Mouse (Mus musculus): ENCODE measurements at regions not wholly inside any gene's neighbourhood (a gene's known extent, or its start where the extent isn't known, plus 50 kb on each side); places are given as distances from the start of the nearest gene placed in this dataset.
A peak's percentile ranks its signal among the peaks of the same experiment; 100 is the strongest.

DNA sequence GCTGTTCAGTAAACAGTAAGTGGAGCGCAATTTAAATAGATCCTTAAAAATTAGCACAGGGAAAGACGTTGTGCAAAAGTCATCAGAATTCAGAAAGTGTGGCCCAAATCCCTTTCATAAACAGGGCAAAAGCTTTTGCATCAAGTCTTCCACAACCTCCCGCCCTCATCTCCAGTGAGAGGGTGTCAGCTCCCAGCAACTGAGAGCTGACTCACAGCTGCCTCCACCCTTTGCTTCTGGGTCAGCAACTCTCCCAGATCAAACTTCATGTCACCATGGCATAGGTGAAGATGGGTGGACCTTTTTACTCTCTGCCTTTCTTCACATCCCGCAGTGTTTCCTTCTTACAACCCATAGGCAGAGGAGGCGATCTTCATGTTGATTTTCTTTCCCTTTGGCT lies 768.0 kb downstream of the Gm826 start:
- no peak for DNase-seq

DNA sequence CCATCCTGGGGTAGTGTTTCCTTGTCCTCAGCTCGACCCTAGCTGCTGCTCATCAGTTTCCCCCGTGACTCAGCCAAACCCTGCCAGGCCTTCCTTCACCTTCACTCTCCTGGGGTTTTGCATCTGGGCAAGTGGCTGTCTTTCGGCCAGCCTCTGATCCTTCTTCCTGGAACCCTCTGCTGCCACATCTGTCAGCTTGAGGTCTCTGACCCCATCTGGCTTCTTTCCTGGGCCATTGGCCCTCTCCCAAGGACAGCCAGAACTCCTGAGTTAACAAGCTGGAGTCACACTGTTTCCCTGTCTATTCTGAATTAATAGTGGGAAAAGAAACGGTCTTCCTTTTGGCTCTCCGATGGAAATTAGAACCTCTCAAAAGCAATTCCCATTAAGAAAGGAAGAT lies 767.5 kb downstream of the Gm826 start:
- peak; percentile 1 for DNase-seq

DNA sequence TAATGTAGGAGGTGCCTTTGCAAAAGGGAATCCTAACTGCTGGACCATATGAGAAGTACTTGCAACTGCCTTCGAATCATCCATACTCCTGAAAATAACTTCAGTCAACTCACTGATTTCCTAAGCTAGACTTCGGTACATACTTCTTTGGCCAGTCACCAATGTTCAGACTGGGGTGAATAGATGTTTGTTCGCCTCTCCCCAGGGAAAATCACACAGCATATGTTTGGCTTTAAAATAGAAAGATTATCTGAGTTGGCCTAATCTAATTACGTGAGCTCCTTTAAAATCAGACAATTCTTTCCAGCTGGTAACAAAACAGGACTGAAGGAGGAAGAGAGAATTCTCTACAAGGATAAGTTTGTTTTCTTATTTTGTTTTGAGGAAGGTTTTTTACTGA lies 765.6 kb downstream of the Gm826 start:
- DNase-seq, result no peak

DNA sequence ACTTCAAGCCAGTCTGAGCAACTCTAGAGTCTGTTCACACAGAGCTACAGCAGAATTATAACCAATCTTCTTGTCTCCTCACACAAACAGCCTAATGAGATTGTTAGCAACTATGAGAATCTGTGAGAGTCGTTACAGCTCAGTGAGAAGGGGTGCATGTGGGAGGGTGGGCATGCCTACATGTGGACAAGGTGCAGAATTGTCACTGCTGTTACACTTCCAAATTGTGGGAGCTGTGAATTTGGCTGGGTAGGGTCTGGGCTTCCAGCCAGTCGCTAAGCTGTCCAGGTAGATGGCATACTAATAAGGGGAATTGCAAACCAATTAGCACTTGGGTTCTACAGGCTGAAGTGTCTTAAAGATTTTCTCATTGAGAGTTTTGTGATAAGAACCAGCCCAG lies 762.1 kb downstream of the Gm826 start:
- no peak for DNase-seq

DNA sequence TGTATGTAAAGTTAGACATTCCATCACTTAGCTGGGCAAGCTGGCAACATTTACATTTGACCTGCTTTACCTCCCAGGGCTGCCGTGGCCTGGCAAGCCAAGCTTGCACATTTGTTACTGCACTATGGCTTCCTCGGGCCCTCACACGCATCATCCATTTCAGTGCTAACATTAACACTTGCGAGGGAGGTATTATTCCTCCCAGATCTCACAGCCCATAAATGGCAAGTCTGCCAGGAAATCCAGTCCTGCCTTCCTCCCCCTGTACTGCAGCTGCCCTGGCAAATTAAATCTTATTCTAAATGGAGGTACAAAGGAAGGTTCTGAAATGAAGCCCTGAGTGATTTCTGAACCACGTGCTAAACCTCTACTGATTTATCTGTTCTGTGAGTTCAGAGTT lies 758.7 kb downstream of the Gm826 start:
- no peak for DNase-seq

DNA sequence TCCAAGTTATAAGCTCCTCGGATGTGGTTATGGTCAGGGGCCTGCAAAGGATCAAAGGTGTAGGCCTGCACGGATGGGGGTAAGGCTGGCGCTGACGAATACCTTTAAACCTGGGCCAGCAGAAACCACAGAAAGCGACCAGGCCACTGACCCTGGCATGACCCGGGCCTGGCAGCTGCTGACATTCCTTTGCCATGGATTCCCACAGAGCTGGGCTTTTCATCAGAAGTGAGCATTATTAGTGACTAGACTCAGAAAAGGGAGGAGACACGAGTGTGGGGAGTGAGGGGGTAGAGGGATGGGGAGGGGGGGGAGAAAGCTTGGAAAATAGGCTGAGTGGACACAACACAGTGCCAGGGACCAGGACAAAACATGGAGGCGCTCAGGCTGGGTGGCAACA lies 750.9 kb downstream of the Gm826 start:
- no peak for DNase-seq

DNA sequence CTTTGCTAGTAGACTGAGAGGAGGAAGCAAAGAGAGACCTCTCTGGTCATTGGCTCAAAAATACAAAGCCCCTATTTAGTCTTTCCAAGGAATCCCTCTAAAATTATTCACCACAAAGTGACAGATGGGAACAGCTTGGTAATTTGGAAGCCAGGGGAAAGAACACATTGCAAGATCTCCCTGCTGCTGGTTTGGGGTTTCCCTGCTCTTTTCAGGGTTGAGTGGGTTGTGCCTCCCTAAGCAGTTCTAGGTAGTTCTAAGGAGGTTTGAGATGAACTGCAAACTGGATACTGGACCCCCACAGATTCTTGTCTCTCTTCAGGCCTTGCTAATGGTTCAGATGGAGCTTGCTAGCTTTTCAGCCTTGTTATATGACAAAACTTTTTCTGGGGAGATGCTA lies 749.3 kb downstream of the Gm826 start:
- DNase-seq, result no peak

DNA sequence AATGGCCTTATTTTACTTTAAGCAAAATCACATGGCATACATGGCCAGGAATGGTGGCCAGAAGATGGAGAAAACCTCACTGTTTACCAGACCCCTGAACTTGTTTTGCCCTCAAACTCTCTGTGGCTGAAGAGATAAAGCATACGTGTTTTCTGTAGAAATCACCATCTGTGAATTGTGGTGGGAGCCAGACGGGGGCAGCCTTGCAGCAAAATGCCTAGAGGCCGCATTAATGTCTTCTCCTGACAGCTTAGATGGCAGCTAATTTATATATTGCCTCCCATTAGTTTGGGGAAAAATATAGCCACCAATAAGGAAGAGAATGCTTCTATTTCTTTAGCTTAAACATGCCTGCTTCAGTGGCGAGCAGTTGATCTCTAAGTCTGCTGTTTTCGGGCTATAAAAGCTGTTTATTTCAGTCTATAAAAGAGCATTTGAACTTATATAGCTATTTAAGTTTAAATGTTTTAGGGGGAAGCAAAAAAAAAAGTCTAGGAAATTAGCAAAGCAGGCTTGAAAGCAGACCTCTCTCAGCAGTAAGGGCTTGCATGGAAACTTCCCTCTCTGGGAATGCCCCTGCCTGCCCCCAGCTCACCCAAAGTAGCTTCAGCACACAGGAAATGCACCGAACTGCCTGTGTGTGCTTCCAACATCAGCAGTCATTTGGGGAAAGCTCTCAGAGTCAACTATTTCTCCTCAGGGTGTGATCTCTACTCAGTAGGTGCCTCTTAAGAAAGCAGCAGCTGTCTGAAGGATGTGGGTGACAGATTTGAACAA lies 747.1 kb downstream of the Gm826 start:
- DNase-seq, result no peak

DNA sequence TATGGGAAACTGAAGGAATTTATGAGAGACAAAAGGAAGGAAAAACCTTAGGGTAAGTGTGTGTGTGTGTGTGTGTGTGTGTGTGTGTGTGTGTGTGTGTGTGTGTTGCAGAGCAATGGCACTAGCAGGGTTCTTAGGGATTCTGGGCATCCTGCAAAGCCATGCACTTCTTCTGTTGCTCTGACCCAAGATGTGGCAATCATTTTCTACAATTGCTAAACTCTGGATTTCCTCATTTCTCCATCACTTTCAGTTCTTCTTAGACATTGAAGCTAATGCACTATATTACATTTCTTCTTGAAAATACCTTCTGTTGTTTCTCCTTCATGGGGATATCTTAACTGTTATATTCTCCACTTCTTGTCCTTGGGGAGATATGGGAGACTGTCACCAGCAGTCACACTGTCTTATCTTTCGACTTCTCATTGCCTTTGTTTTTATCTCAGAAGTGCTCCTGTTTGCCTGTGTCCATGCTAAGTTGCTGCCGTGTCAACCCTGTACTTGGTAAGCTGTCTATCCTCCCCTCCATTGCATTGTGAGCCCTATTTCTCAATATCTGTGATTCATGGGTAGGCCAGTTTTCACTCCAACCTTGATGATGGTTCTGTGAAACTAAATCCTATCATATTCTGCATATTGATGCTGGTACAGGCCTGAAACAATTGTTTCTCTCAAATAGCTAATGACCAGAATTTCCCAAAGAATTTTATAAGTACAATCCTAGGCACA lies 742.4 kb downstream of the Gm826 start:
- no peak for DNase-seq

DNA sequence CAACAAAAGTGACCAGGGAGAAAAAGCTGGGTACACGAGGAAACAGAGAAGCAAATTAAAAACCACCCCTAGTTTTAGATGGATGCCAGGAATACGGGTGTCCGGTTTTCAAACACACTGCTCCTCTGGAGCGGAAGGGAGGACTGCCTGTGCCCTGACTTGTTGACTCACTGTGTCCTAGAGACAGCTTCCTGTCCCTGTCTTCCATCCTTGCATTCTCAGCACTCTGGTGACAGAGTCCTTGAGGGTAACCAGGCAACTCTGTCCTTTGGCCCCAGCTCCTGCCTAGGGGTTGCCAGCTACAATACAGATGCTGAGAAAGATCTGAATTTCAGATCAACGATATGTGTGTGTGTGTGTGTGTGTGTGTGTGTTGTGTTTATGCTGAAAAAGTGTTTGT lies 741.1 kb downstream of the Gm826 start:
- no peak for DNase-seq

DNA sequence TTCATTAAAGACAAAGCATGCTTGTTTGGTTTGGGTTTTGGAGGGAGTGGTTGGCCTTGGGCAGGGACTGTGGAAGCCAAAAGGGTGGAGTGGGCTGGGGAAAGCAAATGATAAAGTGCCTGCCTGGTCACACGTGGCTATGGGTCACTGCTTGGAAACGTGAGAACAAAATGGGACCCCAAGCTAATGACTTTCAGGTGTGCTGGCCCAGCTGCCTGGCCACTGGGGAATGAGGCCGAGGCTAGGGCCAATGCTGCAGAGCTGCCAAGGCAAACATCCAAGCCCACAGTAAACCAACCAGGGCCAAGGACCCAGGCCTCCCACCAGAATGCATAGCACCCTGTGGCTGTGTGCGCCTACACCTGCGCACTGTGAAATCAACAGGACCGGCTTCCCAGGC lies 737.7 kb downstream of the Gm826 start:
- DNase-seq, result no peak

DNA sequence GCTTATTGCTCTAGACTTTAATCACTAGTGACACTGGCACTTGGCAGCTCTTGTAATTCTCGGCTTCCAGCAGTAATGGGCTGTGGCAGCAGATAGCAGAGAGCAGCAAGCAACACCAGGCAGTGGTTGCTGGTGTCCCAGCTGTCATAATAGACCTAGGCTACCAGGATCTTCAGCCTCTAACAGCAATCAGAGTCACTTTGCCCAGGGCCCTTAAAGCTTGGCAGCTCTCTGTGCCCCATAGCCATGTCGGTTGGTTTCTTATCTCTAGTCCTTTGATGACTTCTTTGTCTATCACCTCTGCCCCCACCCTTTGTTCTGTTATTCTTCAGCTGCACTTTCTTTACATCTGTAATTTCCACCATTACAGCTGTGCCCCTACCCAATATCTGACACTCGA lies 735.9 kb downstream of the Gm826 start:
- no peak for DNase-seq

DNA sequence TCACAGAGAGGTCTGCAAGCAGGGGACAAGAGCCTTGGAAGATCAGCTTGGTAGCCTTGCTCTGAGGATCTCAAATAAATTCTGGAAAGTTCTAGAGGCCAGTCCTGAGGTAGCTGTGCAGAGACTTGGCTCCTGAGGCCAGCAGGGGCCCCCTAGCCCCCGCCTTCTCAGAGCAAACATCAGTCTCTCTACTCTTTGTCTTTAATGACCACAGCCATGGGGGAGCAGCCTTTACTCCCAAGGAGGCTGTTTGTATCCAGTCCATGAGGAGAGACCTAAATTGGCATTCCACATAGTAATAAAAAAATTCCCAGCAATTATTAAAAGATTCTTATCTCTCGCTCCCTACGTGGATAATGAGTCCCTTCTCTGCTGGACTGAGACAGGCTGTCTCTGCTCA lies 726.8 kb downstream of the Gm826 start:
- no peak for DNase-seq

DNA sequence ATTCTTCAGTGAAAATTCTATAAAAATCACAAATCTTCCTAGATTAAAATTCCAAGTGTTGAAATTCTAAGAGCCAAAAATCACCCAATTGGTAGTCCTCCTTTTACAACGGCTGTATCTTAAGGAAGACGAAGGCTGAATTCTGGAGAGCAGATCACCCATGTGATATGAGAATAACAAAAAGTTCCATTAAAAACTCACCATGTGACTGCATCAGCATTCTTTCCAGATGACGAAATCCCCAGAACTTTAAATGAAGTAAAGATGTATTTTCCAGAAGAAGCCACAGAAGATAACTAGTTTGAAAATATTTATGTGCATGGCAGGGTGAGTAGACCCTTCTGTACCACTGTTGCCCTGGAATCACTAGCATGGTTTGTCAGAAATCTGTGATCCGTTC lies 723.5 kb downstream of the Gm826 start:
- no peak for DNase-seq

DNA sequence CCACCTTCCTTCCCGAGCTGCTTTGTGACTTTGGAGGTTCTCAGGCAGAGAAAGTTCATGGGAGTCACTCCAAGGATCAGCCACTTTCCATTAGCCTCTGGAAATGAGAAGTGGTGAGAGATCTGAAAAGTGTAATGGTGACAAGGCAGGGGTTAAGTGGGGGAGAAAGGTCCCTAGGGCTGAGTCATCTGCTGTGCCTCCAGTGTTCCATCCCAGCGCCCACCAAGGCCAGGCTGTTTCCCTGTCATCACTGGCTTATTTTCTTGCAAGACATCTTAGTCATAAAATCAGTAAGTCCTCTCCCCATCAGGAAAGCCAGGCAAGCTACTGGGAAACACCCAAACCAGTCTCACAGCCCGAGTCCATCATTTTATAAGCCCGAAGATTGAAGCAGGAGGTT lies 717.3 kb downstream of the Gm826 start:
- DNase-seq, result no peak

DNA sequence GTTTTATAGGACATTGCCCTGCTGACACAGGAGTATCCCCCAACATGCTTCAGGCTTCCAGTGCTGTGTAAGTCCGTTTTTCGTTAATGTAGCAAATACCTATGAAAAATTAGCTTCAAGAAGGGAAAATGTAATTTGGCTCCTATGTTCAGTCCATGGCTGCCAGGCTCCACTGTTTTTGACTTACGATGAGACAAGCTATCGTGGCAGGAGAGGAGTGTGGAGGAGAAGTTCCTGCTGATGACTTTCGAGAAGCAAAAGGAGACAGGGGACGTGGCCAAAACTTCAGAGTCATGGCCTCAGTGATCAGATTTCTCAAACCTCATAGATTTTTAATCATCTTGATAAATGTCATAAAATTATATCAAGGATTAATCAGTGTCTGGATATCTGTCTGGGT lies 712.7 kb downstream of the Gm826 start:
- no peak for DNase-seq

DNA sequence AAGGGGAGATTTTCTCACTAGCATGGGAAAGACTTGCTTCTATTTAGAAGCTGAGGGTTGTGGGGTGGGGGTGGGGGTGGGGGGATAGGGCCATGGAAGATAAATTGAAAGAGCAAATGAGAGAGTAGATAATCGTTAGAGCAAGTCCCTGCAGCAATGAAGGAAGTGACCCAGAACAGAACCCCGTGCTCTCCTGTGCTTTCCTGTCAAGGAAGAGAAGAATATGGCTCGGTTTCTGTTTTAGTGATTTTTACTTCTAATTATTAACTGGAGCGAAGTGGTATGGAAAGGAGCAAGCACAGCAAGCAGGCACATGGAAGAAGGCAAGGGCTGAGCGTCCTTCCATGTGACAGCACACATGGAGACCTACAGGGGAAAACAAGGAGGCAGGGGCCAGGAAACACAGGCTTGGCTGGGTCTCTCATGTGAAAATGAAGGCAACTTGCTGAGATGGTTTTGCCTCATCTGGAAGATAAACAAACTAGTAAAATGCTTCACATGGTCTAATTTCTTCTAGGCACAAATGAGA lies 711.8 kb downstream of the Gm826 start:
- DNase-seq, result no peak

DNA sequence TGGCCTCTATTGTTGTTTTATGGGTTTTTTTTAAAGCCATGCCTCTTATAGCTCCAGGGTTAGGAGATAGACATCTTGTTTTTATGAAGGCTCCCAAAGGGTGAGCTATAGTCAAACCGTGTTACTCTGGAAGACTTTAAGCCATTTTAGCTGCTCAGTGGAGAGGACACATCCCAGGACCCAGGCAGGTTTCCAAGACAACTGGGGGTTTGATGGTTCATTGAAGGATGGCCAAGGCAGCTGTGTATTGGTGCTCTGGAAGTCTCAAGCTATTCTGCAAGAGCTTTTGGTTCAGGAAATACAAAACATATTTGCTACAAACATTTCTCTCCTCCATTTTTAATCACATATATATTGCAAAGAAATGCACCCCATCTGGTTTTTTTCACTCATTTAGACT lies 708.7 kb downstream of the Gm826 start:
- DNase-seq, result no peak

DNA sequence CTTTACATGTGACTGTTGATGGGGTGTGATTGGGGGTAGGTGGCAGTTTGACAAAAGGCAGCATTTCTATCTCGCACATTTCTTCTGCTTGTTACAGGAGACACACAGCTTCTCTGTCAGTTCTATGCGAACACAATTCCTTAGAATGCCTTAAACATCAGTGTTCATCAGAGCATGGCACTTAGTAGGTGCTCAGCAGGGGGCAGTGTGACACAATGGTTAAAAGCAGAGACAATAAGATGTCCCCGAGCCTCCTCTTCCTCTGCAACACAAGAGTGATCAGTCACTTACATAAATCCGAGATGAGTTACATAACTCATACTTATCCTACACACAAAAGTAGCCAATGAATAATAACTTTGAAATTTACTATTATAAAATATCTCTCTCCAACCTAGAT lies 688.1 kb downstream of the Gm826 start:
- DNase-seq, result no peak

DNA sequence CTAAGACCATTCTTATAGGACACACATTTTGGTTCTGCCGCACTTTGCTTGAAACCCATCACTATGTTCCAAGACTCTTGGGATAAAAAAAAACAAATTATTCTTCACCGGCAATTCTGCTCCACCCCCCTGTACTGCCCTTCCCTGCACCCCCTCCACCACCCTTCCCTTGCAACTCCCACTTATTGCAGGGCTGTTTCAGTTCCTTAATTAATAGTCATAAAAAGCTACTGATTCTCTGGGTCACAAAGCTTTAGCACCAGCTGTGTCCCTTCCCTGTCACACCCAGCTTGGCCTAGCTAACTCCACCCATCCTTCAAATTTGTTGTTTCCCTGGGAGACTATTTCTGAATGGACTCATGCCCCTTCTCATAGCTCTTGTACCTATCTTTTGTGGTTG lies 687.4 kb downstream of the Gm826 start:
- DNase-seq, result no peak

DNA sequence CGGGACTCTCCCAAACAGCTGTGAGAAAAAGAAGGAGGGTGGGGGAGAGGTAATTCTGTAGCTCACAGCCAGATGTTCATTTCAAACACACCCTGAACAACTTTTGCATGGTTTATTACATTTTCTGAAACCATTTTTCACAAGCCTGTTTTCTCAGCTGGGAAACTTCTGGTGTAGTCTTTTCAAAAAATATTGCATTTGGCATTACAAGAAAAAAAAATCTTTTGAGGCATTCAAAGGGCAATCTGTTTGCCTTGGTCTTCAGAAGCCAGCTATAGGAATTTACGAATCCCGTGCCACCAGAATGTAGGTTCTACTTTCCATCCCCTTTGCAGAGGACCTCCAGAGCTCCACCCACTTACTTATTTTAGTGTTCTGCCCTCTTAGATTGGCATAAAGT lies 681.7 kb downstream of the Gm826 start:
- DNase-seq, result no peak

DNA sequence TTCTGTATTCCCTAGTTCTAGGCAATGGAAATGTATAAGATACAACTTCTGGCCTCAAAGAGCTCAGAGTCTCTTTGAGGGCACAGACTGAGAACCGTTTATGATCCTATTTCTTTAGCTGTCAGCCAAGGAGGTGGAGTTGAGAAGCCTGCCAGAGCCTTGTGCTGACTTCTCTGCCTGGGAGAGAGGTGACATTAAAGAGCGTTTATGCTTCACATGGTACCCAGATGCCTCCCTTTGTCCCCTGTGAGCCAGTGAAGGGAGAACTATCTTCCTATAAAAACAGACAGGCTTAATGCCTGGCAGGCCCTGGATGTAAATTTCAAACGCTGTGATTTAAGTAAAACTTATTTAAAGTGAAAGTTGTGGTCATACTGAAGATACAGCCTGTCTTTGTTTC lies 657.1 kb downstream of the Gm826 start:
- DNase-seq, result no peak

DNA sequence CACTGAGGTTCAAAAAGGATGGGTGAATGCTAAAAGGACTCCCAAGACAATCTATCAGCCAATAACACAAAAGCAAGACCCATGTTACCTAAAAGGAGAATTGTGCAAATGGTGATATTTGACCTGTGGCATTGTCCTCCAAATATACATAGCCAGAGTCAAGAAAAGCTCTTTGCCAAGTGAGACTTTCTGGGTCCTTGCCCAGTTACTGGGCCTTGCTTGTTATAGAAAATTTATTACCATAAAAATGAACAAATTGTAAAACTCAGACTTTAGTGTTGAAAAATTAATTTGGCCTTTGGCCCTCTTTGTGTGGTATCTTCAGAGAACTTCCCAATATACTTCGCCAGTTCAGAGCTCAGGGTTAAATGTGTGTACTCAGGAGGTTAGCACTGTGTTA lies 653.3 kb downstream of the Gm826 start:
- no peak for DNase-seq

DNA sequence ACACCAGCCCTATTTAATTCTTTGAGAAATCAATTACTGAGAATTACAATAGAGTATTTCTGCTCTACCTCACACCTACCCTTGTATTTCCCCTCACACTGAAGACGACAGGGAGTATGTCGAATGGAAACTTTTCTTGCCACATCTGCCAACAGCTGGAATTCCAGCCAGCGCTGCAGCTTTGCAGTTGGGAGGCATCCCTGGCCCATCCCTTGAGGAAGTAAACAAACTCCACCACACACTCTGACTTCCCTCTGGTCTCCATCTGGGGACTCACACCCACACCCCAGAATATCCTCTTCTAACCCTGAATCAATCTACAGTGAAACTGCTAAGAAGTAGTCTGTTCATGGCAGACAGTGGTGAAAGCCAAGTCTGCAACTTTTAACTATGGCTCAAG lies 630.9 kb downstream of the Gm826 start:
- no peak for DNase-seq

DNA sequence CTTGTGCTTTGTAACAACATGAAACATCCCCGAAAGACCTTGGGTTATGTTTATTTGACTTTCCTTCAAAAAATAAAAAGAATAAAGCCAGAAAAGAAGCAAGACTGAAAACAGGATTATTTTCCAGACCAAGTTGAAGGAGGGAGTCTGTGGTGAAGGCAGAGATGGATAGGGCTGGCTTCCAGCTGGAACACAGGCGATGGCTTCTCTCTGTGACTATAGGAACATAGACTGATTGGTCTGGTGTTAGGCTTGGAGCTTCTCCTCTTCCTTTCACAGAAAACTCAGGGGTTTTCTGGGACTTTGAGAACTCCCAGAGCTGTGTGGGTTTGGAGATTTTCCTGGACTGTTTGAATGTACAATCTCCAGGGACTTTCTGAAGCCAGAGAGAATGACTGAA lies 625.8 kb downstream of the Gm826 start:
- DNase-seq, result no peak

All from cerebellum, adult 11 months (tissue).